Mouse (Mus musculus) spleen, adult 2 months (tissue): ENCODE results near the gene Adcy5. TPM values are rescaled to one million over a fixed set of nuclear protein-coding genes. Genes with fewer than 3 reads are reported as not detected.

ENCODE experiments used
- DNase-seq, 2 experiments: peaks; one replicate each; pipeline versions ENCODE4 v3.0.0 to v3.0.0-alpha.2; 2012 to 2021; ENCODE audit warnings: low spot score in 2 of 2, low read depth in 1 of 2
- H3K27ac ChIP-seq: fragments of 200-500 bp; 2 replicates; pipeline ENCODE4 v1.5.1; 2012; ENCODE audit warnings: low read length, inconsistent platforms; ENCODE audit not compliant: insufficient read depth
- H3K27me3 ChIP-seq: fragments of 200-500 bp; 2 replicates; pipeline ENCODE4 v1.6.1; 2012; ENCODE audit warnings: mild to moderate bottlenecking, moderate library complexity, low read length, inconsistent platforms; ENCODE audit not compliant: control insufficient read depth, insufficient read depth
- H3K36me3 ChIP-seq: fragments of 200-500 bp; 2 replicates; pipeline ENCODE4 v1.6.1; 2012; ENCODE audit warnings: mild to moderate bottlenecking, low read length, inconsistent platforms; ENCODE audit not compliant: control insufficient read depth, insufficient read depth
- H3K4me1 ChIP-seq: fragments of 200-500 bp; 2 replicates; pipeline ENCODE4 v1.6.1; 2011; ENCODE audit warnings: inconsistent platforms; ENCODE audit not compliant: control insufficient read depth, insufficient read depth, insufficient read length
- H3K4me3 ChIP-seq: fragments of 200-500 bp; 2 replicates; pipeline ENCODE4 v1.5.1; 2011; ENCODE audit warnings: mild to moderate bottlenecking, inconsistent platforms; ENCODE audit not compliant: insufficient read depth, insufficient read length; ENCODE audit errors: extremely low read depth
- CTCF ChIP-seq: fragments of 200-500 bp; IDR thresholded peaks from 2 replicates; pipeline ENCODE4 v1.5.1; 2011; ENCODE audit warnings: mild to moderate bottlenecking, inconsistent platforms; ENCODE audit not compliant: insufficient read depth, insufficient read length, insufficient replicate concordance; ENCODE audit errors: extremely low read depth
- POLR2A ChIP-seq: fragments of 200-500 bp; IDR thresholded peaks from 2 replicates; pipeline ENCODE4 v1.6.1; 2011; ENCODE audit warnings: low read depth, low read length, inconsistent platforms
- WGBS: fragments of 180-500 bp; shearing (Covaris S2); methylation state at CpG from one replicate; pipeline ENCODE4 v1.1.7; 2018; 5-methylcytosine and 5-hydroxymethylcytosine counted together
- polyA plus RNA-seq: library from polyadenylated mRNA; depleted of rRNA; stranded (reverse); fragments of >200 nt; gene quantifications from 2 replicates; pipeline ENCODE4 v1.2.3, GENCODE M21; 2012

Gene Adcy5
- polyA plus RNA-seq, 1 experiment, result 6.8 TPM

- no peak for DNase-seq
- Histone ChIP-seq H3K36me3 (no peaks in the 10 kb centered on the region), H3K4me1 (no peaks in the 10 kb centered on the region), H3K27me3 (no peaks in the 10 kb centered on the region), H3K27ac (no peak overlapping the region), H3K4me3 (no peak overlapping the region)
- TF ChIP-seq POLR2A (no peak), CTCF (no peak)
- 91% methylated on average over 5 of the region's 5 CpGs for WGBS
Measured at GRCm38 (mm10) chr16:35113496-35113895, 41.2 kb upstream of the Adcy5 start.

- TF ChIP-seq CTCF (no peak), POLR2A (no peak)
- no peaks in the 10 kb centered on the region for H3K4me1 ChIP-seq
- 85% methylated on average over 7 of the region's 7 CpGs for WGBS
- H3K27ac ChIP-seq, result no peak overlapping the region
- H3K4me3 ChIP-seq, result no peak overlapping the region
- DNase-seq, result no peak
- H3K27me3 ChIP-seq, result no peaks in the 10 kb centered on the region
- H3K36me3 ChIP-seq, result no peaks in the 10 kb centered on the region
Measured at GRCm38 (mm10) chr16:35116328-35116956, 38.2 kb upstream of the Adcy5 start.

GRCm38 (mm10) chr16:35117436-35117835 is 37.2 kb upstream of the Adcy5 start:
- TF ChIP-seq CTCF, result no peak
- no peak for TF ChIP-seq POLR2A
- Histone ChIP-seq H3K4me1 (no peaks in the 10 kb centered on the region), H3K4me3 (no peak overlapping the region), H3K36me3 (no peaks in the 10 kb centered on the region), H3K27ac (no peak overlapping the region), H3K27me3 (no peaks in the 10 kb centered on the region)
- WGBS, result 81% methylated on average over 7 of the region's 7 CpGs
- DNase-seq, result no peak

- Histone ChIP-seq H3K27me3 (no peaks in the 10 kb centered on the region), H3K4me1 (no peaks in the 10 kb centered on the region), H3K4me3 (no peak overlapping the region), H3K36me3 (no peaks in the 10 kb centered on the region), H3K27ac (no peak overlapping the region)
- WGBS, result 81% methylated on average over 4 of the region's 4 CpGs
- no peak for DNase-seq
- TF ChIP-seq CTCF, result no peak
- no peak for TF ChIP-seq POLR2A
Measured at GRCm38 (mm10) chr16:35120603-35121002, 34.1 kb upstream of the Adcy5 start.

GRCm38 (mm10) chr16:35127270-35127669 is 27.4 kb upstream of the Adcy5 start:
- H3K4me1 ChIP-seq, result no peaks in the 10 kb centered on the region
- H3K27ac ChIP-seq, result no peak overlapping the region
- 88% methylated on average over 5 of the region's 5 CpGs for WGBS
- no peak for DNase-seq
- no peak overlapping the region for H3K4me3 ChIP-seq
- TF ChIP-seq CTCF, result no peak
- no peak for TF ChIP-seq POLR2A
- no peaks in the 10 kb centered on the region for H3K27me3 ChIP-seq
- H3K36me3 ChIP-seq, result no peaks in the 10 kb centered on the region

GRCm38 (mm10) chr16:35130172-35130571 is 24.5 kb upstream of the Adcy5 start:
- Histone ChIP-seq H3K36me3 (no peaks in the 10 kb centered on the region), H3K27ac (no peak overlapping the region), H3K4me1 (no peaks in the 10 kb centered on the region), H3K4me3 (no peak overlapping the region), H3K27me3 (no peaks in the 10 kb centered on the region)
- TF ChIP-seq POLR2A (no peak), CTCF (no peak)
- 70% methylated on average over 3 of the region's 3 CpGs for WGBS
- DNase-seq, result no peak

GRCm38 (mm10) chr16:35139416-35139815 is 15.3 kb upstream of the Adcy5 start:
- no peaks in the 10 kb centered on the region for H3K4me1 ChIP-seq
- DNase-seq, result no peak
- WGBS, result 80% methylated on average over 6 of the region's 6 CpGs
- no peak overlapping the region for H3K4me3 ChIP-seq
- TF ChIP-seq CTCF (no peak), POLR2A (no peak)
- no peak overlapping the region for H3K27ac ChIP-seq
- no peaks in the 10 kb centered on the region for H3K36me3 ChIP-seq
- no peaks in the 10 kb centered on the region for H3K27me3 ChIP-seq
